Mouse (Mus musculus) naive thymus-derived CD4-positive, alpha-beta T cell, adult 2 months (primary cell): Measurements from ENCODE around the gene Ghitm.

Source experiments
- DNase-seq: peaks from one replicate; pipeline ENCODE4 v3.0.0-alpha.2; 2011; ENCODE audit warnings: low read depth

Ghitm gene

GRCm38 (mm10) chr14:37104747-37105146 is 30.3 kb downstream of the Ghitm start:
- DNase-seq = no peak

GRCm38 (mm10) chr14:37102484-37102883 is 32.6 kb downstream of the Ghitm start:
- DNase-seq = no peak

GRCm38 (mm10) chr14:37101531-37101930 is 33.5 kb downstream of the Ghitm start:
- DNase-seq = no peak

GRCm38 (mm10) chr14:37097956-37098530 is 37.0 kb downstream of the Ghitm start, which contains the start of gene Cdhr1:
Gene Cdhr1 (minus strand): TSS chr14:37098347.
- no peak for DNase-seq

- DNase-seq = no peak
Observed at GRCm38 (mm10) chr14:37095556-37095955, 39.5 kb downstream of the Ghitm start.

GRCm38 (mm10) chr14:37094436-37094835 is 40.6 kb downstream of the Ghitm start:
- DNase-seq = no peak

GRCm38 (mm10) chr14:37083755-37084154 is 51.3 kb downstream of the Ghitm start:
- DNase-seq = no peak

- DNase-seq = no peak
Observed at GRCm38 (mm10) chr14:37080724-37081123, 54.3 kb downstream of the Ghitm start.
